Mouse (Mus musculus) embryonic facial prominence, embryonic 14.5 days (tissue): ENCODE measurements around the gene Cobl. TPM values are rescaled to one million over a fixed set of nuclear protein-coding genes. Genes with fewer than 3 reads are reported as not detected.
A peak's percentile ranks its signal among the peaks of the same experiment; 100 is the strongest.

Source experiments
- ATAC-seq: fragments of 200-750 bp; cut with Nextera tagmentation; 2 replicates; pipeline ENCODE4 v1.8.0; 2017; ENCODE audit warnings: low read depth, moderate number of reproducible peaks, moderate TSS enrichment
- DNase-seq: peaks from one replicate; pipeline ENCODE4 v3.0.0-alpha.2; 2015; ENCODE audit warnings: low spot score
- H3K27ac ChIP-seq: fragments of 300-500 bp; sonication (generic); replicated peaks from 2 replicates; pipeline ENCODE4 v1.5.1; 2014; ENCODE audit warnings: low read depth, mild to moderate bottlenecking, low read length, moderate library complexity
- H3K27me3 ChIP-seq: fragments of 300-500 bp; sonication (generic); replicated peaks from 2 replicates; pipeline ENCODE4 v1.6.1; 2014; ENCODE audit warnings: low read length; ENCODE audit not compliant: control insufficient read depth, insufficient read depth
- H3K36me3 ChIP-seq: fragments of 300-500 bp; sonication (generic); 2 replicates; pipeline ENCODE4 v1.6.1; 2014; ENCODE audit warnings: low read length, mixed read lengths; ENCODE audit not compliant: control insufficient read depth, insufficient read depth
- H3K4me1 ChIP-seq: fragments of 300-500 bp; sonication (generic); 2 replicates; pipeline ENCODE4 v1.6.1; 2014; ENCODE audit warnings: antibody characterized with exemption, low read length; ENCODE audit not compliant: control insufficient read depth, insufficient read depth
- H3K4me2 ChIP-seq: fragments of 300-500 bp; sonication (generic); 2 replicates; pipeline ENCODE4 v1.6.1; 2014; ENCODE audit warnings: low read depth, mild to moderate bottlenecking, low read length, moderate library complexity, mixed read lengths
- H3K4me3 ChIP-seq: fragments of 300-500 bp; sonication (generic); 2 replicates; pipeline ENCODE4 v1.5.1; 2014; ENCODE audit warnings: low read depth, mild to moderate bottlenecking, low read length
- H3K9ac ChIP-seq: fragments of 300-500 bp; sonication (generic); 2 replicates; pipeline ENCODE4 v1.6.1; 2014; ENCODE audit warnings: low read depth, mild to moderate bottlenecking, low read length, moderate library complexity, mixed read lengths
- H3K9me3 ChIP-seq: fragments of 300-500 bp; sonication (generic); 2 replicates; pipeline ENCODE4 v1.6.1; 2016; ENCODE audit warnings: low read length; ENCODE audit not compliant: control insufficient read depth
- WGBS: fragments of 180-500 bp; shearing (Covaris S2); extraction: QIAGEN DNeasy Blood & Tissue Kit; methylation state at CpG from one replicate; pipeline ENCODE4 v1.1.7; 2014; 5-methylcytosine and 5-hydroxymethylcytosine counted together
- polyA plus RNA-seq: library from polyadenylated mRNA; unstranded; fragments of >200 nt; fragmentation: Nextera tagmentation; extraction: Ambion mirVana; gene quantifications from 2 replicates; pipeline ENCODE4 v1.2.1, GENCODE M21; 2014

The Cobl gene
- polyA plus RNA-seq, 1 experiment from 2014 or later = 62.0 TPM

DNA sequence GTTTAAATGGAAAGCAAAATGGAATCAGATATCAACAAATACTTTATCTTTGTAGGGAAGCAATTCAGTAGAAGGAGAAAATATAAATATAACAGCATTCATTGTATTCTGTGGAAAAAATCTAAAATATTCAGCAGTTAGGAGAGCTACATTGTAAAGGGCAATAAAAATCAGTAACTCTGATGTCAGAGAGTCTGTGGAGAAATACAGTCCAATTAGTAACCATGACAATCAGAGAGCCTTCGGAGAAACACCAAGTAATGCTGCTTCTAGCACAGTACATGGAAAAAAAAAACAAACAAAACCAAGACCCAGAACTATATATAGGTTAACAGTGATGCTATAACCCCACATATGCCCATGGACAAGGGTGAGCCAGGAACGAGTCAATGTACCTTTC, 206.3 kb downstream of the Cobl start:
- Histone ChIP-seq H3K9ac (no peak overlapping the region), H3K4me2 (no peak overlapping the region), H3K4me3 (no peak overlapping the region), H3K4me1 (no peaks in the 10 kb centered on the region), H3K27me3 (no peaks in the 10 kb centered on the region), H3K27ac (no peak overlapping the region), H3K9me3 (no peaks in the 10 kb centered on the region), H3K36me3 (no peaks in the 10 kb centered on the region)
- DNase-seq (no peak), ATAC-seq (no peak)
- WGBS = 61% methylated on average over 2 of the region's 2 CpGs

DNA sequence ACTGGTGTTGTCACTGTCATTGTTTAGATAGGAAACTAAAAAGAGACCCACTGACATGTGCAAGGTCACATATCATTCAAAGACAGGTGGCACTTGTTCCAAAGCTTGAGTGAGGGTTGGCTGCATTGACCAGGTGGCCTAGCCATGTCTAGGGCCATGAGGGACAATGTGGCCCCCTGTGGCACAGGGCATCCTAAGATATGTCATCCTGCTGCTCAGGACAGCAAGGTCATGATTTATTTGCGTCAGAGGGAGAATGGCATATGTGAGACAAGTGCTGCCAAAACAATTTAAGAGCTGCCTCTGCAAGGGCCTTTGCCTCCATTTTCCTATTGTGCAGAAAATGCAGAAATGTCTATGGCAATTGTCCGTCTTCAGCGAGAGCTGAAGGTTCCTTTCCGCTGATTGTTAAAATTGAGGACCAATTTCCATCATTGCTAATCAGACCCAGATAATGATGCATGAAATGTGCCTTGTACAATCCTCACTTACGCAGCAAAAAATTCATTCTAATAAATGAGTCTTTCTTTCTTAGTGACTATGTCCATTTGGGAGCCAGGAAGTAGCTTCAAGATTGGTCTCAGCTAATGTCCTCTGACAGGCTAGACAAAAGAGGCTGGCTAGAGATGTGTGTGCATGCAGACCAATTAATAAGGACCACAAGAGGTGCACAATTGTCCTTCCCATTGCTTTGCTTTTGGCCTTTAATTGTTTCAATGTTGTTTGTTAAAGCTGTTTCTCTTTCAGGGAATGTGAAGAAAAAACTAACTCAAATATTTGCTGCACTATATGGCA, 207.2 kb downstream of the Cobl start:
- no peaks in the 10 kb centered on the region for H3K27me3 ChIP-seq
- H3K27ac ChIP-seq = no peak overlapping the region
- H3K4me1 ChIP-seq = no peaks in the 10 kb centered on the region
- no peaks in the 10 kb centered on the region for H3K36me3 ChIP-seq
- no peak overlapping the region for H3K4me2 ChIP-seq
- H3K4me3 ChIP-seq = no peak overlapping the region
- no peaks in the 10 kb centered on the region for H3K9me3 ChIP-seq
- DNase-seq (peak; percentile 46), ATAC-seq (peak; percentile 76; the same call in 1 of the 2 replicates)
- 78% methylated on average over 5 of the region's 5 CpGs for WGBS
- no peak overlapping the region for H3K9ac ChIP-seq

DNA sequence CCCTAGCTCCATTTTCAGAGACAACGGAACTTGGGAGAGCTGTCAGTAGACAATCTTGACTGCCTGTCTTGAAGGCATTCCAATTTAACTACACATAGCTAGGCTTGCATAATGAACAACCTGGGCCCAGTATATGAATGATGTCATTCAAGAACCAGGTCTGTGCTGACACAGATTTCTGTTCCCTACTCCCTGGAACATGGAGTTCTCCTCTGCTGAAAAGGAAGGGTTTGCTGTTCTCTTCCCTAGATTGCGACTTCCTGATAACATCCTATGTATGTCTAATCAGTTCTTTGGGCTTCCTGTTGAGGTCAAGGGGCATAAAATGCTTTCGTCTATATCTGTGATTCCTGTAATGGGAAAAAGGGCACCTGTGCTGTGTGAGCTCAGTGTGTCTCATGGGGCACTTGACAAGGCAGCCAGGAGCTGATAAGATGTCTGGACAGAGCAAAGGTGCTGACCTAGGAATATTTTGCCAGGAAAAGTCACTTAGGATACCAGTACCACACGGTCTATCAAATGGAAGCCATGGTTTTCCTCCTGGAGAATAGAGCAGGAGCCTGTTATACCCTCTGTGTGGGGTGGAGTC, 219.3 kb downstream of the Cobl start:
- Histone ChIP-seq H3K9me3 (no peaks in the 10 kb centered on the region), H3K36me3 (no peaks in the 10 kb centered on the region), H3K4me2 (no peak overlapping the region), H3K4me1 (no peaks in the 10 kb centered on the region), H3K27ac (no peak overlapping the region), H3K9ac (no peak overlapping the region), H3K4me3 (no peak overlapping the region), H3K27me3 (no peaks in the 10 kb centered on the region)
- DNase-seq (no peak), ATAC-seq (no peak)
- WGBS = 67% methylated on average over 4 of the region's 4 CpGs

DNA sequence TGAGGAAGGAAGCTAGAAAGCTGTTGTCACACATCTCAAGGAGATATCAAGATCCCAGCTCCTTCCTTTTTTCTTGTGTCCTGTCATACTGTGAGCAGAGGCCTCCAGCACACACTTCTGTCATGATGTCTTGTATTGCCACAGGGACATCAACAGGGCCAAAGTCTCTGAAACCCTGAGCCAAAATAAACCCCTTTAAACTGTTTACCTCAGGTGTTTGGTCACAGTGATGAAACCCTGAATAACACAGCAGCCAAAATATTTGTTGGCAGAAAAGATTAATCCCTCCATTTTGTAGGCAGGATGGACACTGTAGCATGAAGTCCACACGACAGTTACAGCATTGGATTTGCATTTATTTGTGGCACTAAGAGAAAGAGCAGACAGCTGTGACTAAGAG, 228.4 kb downstream of the Cobl start:
- WGBS = 55% methylated on average over 1 of the region's 1 CpGs
- ATAC-seq = no peak
- H3K36me3 ChIP-seq = no peaks in the 10 kb centered on the region
- H3K4me2 ChIP-seq = no peak overlapping the region
- H3K9me3 ChIP-seq = no peaks in the 10 kb centered on the region
- H3K27ac ChIP-seq = no peak overlapping the region
- H3K27me3 ChIP-seq = no peaks in the 10 kb centered on the region
- H3K4me1 ChIP-seq = no peaks in the 10 kb centered on the region
- no peak overlapping the region for H3K9ac ChIP-seq
- no peak for DNase-seq
- no peak overlapping the region for H3K4me3 ChIP-seq

DNA sequence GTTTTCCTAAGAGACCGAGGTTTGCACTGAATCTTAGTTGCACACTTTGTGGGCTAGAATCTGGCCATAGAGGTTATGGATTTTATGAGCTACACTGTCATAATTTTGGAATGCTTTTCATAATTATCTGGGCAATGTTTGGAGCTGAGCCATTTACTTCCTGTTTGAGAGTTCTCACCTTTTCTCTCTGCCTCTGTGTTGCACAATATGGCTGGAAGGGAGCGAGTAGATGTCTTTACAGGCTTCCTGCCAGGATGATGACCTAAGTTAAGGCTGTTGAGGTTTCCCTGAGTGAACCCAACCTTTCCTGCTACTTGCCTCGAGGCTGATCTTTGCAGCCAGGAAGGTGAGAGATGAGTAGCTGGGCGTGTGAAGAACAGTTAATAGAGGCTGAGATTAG, 229.9 kb downstream of the Cobl start:
- DNase-seq (no peak), ATAC-seq (no peak)
- Histone ChIP-seq H3K9ac (no peak overlapping the region), H3K4me2 (no peak overlapping the region), H3K27me3 (no peaks in the 10 kb centered on the region), H3K4me1 (no peaks in the 10 kb centered on the region), H3K9me3 (no peaks in the 10 kb centered on the region), H3K36me3 (no peaks in the 10 kb centered on the region), H3K4me3 (no peak overlapping the region), H3K27ac (no peak overlapping the region)
- WGBS = 73% methylated on average over 4 of the region's 4 CpGs

DNA sequence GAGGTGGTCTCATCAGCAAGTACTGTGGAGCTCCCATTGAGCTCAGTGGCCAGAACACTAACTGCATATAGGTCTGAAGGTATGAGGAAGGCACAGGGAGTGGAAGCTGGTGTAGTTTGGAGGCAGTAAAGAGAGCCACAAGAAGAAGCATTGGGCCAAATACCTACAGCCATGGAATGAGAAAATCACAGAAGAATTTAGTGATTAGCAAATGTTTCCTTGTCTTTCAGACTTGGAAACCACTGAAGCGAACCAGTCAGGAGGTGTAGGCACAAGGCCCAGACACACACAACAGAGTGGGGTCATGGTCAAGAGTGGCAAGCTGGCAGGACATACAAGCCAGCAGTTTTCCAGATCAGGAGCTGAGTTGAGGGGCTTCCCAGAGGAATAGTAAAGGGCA, 230.6 kb downstream of the Cobl start:
- Histone ChIP-seq H3K9me3 (no peaks in the 10 kb centered on the region), H3K4me3 (no peak overlapping the region), H3K4me2 (no peak overlapping the region), H3K27me3 (no peaks in the 10 kb centered on the region), H3K27ac (no peak overlapping the region), H3K36me3 (no peaks in the 10 kb centered on the region), H3K4me1 (no peaks in the 10 kb centered on the region), H3K9ac (no peak overlapping the region)
- DNase-seq = no peak
- 89% methylated on average over 1 of the region's 1 CpGs for WGBS
- no peak for ATAC-seq

DNA sequence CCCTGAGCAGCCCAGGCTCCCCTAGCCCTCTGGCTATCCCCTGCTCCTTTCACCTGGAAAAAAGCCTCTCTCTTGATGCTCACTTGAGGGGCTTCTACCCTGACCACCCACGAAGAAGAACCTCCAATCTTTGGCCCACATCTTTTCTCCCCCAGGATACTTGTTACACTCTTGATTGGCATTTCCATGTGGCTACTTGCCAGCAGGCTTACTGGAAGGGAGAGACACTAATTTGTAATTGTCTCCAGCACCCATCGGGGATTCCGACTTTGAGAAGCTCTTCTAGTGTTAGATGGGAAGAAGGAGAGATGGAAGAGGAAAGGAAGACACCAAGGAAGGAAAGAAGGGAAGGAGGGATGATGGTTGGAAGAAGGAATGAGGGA, 232.0 kb downstream of the Cobl start:
- no peaks in the 10 kb centered on the region for H3K9me3 ChIP-seq
- no peak overlapping the region for H3K9ac ChIP-seq
- no peaks in the 10 kb centered on the region for H3K4me1 ChIP-seq
- 63% methylated on average over 3 of the region's 3 CpGs for WGBS
- no peak overlapping the region for H3K4me2 ChIP-seq
- H3K4me3 ChIP-seq = no peak overlapping the region
- no peaks in the 10 kb centered on the region for H3K36me3 ChIP-seq
- H3K27me3 ChIP-seq = no peaks in the 10 kb centered on the region
- H3K27ac ChIP-seq = no peak overlapping the region
- no peak for ATAC-seq
- DNase-seq = no peak

DNA sequence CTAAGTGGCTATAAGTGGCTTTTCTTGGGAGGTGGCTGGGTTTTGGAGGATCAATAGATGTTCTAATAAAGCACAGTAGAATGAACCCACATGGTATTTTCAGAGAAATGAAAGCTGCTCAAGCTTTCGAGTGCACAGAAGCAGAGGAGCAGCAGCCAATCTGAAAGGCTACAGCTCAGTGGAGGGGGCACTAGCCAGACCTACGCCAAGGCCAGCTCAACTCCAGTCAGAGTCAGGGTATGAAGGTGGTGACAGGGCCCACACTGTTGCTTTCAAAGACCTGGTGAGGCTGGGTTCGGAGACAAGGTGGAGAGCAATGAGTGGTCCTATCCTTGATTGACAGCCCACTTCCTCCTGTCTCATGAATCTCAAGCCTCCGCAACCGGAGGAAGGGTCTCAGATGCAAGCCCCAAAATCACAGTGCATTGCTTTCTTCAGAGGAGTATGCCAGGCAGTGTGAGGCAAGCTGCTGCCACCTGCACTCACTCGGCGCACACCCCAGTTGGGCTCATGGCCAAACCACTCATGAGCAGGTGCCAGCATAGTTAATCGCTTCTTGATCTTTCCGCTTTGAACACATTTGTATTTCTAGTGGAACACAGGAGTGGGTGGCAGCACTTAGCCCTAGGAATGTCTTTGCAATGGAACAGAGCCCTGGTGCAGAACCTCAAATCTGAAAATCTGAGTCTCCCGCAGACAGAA, 232.6 kb downstream of the Cobl start:
- no peaks in the 10 kb centered on the region for H3K27me3 ChIP-seq
- ATAC-seq (peak; percentile 61; the same call in 1 of the 2 replicates), DNase-seq (peak; percentile 65)
- no peak overlapping the region for H3K4me3 ChIP-seq
- H3K4me2 ChIP-seq = no peak overlapping the region
- 81% methylated on average over 10 of the region's 10 CpGs for WGBS
- H3K9ac ChIP-seq = no peak overlapping the region
- H3K36me3 ChIP-seq = no peaks in the 10 kb centered on the region
- H3K4me1 ChIP-seq = no peaks in the 10 kb centered on the region
- H3K27ac ChIP-seq = no peak overlapping the region
- no peaks in the 10 kb centered on the region for H3K9me3 ChIP-seq
